Mouse (Mus musculus) urinary bladder, postnatal 36 days (tissue): Measurements from ENCODE around the gene Plac1.

Source experiments
- DNase-seq, 2 experiments: peaks; one replicate each; pipeline ENCODE4 v3.0.0; 2022; ENCODE audit warnings: low spot score in 2 of 2, mixed read lengths in 1 of 2

The Plac1 gene

DNA sequence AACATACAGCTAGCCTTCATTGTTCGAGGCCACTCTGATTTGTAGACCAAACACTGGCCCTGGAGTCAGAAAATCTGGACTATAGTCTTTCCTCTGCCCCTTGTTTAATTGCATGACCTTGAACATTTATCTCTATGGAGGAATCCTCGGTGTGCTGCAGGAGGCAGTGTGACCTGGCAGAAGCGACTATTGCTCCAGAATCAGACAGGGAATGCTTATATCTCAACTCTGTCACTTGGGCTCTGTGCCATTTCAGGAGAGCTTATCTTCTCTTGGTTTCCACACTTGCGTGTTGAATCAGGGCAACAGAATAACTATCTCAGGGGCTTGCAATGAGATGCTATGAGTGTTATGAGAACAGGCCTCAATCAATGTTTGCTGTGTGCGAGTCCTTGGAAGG is 38.3 kb downstream of the Plac1 start:
- no peak for DNase-seq

DNA sequence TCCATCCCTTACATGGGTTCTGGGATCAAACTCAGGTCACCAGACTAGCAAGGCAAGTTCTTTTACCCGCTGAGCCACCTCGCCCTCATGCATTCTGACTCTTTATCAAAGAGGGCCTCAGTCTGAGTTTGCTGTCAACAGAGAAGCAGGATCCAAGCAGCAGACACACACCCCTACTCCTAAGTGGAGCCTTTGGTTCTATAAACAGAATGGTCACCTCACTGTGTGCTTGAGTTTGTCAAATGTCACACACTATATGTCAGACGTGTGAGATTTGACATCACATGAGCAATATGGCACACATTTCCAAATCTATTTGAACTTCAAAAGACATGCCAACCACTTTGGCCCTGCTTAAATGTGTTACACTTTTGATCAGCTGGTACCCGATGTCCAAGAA is 42.2 kb downstream of the Plac1 start:
- DNase-seq = no peak

DNA sequence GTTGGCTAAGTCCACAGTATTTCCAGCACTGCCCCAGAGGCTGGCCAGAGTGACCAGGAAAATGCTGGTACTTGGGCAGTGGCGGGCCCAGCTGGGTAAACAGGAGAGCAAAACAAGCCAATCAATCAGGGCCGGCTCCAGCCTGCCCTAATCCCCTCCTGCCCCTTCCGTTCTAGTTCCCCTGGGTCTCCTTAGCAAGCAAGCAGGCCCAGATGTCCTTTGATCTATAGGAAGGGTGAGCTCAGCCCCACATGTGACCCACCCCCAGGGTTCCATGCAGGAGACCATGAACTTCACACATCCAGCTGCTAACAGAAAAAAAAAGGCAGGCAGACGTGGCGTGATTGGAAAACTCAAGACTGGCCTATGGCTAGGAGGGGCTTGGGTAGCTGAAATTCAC is 43.5 kb downstream of the Plac1 start:
- no peak for DNase-seq

DNA sequence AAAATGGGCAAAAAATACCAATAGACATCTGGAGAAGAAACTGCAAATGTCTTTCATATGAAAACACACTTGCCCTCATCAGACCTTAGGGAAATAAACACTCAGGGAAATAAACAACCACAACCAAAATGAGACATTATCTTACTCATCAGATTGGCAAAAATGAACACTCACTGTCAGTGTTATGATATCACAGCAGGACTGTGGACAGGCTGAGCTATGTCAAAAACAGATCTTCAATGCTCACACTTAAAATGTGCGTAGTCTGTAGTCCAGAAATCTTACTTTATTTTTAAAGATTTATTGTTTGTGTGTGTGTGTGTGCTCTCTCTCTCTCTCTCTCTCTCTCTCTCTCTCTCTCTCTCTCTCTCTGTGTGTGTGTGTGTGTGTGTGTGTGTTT is 51.2 kb downstream of the Plac1 start:
- no peak for DNase-seq

DNA sequence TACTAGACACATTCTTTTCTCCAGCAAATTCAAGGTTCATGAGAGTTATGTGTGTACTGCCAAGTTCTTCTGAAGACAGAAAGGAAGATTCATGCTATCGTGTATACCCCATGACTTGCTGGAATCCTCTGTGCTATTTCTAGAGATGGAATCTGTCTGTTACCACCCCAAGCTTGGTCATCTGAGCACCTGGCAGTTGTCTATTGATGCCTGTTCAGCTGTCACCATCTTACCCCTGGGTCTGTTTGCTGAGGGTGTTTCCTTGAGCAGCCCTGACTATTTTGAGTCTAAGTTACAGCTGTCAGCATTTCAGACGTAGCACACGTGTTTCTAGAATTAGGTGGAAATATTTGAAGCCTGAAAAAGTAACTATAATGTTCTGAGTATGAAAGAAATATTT is 60.1 kb downstream of the Plac1 start:
- no peak for DNase-seq

DNA sequence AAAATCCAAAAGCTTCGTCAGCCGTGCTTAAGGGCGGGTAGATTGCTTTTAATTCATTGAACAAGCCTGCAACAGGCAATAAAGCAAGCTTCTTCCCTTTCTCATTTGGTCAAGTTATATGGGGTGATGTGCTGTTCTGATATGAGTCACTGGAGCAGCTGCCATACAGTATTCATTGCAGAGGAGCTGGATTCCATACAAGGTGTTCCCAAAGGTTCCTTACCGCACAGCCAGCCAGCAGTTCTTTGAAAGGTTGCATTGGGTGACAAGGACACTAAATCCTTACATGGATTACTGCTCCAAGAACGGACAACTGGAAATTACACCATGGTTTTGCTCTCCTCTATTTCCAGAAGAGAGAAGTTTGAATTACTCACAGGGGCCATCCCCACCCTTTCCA is 63.6 kb downstream of the Plac1 start:
- DNase-seq = no peak

DNA sequence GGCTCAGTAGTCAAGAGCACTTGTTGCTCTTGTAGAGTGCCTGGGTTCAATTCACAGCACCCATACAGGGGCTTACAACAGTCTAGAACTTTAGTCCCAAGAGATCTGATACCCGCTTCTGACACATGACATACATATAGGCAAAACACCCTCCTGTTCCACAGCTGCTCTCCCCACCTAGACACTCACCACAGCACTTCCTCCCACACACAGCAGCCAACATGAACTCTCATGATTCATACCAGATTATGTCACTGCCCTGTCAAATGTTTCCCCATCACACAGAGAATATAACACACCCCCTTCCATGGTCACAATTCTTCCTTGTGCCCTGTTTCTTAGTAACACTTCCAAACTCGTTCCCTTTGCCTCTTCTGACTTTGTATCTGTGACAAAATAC is 71.3 kb downstream of the Plac1 start:
- no peak for DNase-seq

DNA sequence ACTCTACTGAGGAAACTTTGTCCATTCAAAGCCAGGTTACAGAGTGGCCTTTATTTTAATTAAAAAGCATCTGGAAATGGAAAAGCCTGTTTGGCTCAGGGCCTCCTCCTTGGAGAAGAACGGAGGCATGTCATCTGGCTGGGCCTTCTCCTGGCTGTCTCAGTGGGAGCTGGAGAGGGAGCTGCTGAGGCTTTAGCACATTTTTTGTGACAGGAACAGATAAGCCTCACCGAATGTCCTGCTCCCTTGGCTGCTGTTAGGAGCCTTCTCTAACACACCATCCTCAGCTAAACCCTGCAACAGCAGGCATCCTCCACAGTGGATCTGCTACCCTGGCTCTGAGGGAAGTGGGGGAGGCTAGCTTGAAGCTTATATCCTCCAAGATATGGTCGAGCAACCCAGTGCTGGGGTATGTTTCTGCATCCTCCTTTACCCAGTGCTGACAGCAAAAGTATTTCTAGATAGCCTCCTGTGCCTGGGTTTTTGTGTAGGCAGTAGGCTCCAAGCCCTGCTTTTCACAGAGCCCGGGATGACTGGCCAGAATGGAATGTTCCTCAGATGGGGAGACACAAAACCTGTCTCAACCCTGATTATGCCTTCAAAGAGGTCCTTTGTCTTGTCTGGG is 72.9 kb downstream of the Plac1 start:
- DNase-seq = peak in 1 of 2 experiments; percentile 2

DNA sequence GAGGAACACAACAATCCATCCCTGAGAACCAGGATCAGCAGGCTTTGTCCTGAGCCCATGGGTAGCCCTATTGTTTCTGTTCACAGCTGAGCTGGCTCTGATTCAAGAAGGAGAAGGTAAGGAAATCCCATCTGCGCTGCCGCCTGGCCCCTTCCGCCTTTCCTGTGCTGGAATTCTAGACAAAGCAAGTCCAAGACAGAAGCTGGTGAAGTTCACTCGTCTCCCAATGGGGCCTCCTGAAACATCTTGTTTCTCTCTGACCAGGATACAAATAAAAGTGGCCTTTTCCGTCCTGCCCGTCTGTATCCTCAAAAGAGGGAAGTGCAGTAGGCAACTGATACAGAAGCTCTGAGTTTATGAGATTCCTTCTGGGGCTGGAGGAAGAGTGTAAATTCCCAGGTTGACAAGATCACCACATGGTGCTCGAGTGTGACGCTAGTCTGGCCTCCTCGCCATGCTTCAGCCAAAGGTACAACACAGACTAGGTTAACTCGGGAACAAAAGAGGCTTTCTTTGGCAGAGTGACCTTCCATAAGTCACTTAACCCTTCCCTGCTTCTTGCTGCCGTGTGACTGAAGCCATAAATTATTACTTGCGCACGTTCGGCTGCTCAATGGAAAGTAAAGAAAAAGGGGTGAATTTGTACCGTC is 73.5 kb downstream of the Plac1 start:
- no peak for DNase-seq

DNA sequence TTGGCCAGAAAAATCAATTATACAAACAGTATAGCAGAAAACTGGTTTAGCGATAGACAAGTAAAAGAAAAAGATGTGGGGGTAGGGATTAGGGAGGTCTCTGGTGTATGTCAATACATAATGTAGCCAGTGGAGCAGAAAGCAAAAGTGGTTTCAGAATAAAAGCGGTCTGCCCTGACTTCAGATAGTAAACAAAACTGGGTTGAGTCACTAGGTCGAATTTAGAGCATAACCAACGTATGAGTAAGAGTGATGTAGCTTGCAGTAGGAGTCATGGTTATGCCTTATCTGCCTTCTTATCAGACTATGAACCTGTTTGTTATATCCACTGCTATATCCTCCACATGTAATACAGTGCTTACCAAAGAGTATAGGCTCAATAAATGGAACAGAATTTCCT is 77.3 kb downstream of the Plac1 start:
- no peak for DNase-seq

DNA sequence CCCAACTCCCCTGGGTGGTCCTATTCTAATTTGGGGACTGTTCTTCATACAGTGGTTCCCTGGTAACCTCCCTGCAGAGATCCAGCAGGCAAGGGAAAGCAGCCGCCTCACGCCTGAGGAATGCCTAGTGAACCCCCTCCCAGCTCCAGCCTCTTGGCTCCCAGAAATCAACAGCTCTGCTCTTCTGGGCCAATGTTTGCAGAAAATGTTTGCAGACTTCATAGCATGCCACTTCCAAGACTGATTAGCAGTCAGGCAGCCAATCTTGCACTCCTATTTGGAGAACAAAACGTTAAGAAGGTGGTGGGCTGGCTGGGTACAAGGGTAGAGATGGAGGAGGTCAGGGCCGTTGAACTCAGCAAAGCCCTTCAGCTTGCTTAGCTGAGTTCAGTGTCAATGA is 78.3 kb downstream of the Plac1 start:
- DNase-seq = peak in 1 of 2 experiments; percentile 2

DNA sequence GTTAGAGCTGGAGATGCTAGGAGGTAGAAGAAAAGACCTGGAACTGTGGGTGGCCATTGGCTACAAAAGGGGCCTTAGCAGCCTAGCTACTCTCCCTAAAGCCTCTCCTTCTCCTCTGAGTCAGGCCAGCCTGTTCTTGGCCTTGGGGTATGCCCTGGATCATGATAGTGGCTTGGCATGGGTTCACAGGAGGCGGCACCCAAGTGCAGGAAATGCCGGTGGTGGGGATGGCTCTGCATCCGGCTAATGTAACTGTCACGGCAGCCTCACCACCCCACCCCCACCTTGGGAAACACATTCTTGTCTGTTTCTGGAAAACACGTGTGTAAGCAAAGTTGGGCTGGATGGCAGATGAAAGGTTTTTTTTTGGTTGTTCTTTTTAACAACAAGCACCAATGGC is 78.8 kb downstream of the Plac1 start:
- DNase-seq = peak in 1 of 2 experiments; percentile 15

DNA sequence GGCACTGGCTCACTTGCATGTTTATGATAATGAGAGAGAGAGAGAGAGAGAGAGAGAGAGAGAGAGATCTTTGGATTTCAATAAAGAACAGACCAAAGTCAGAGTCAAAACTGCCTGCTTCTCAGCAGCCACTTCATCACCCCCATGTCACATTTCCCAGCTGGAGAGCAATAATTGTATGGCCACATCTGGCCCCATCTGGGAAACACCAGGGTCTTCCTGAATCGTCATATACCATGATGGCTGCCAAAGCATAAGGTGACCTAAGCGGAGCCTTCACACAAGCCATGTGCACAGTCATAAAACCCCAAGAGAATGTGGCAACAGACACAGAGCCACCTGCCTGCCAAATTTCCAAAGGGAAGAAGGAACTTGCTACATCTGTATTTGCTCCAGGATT is 91.9 kb downstream of the Plac1 start:
- no peak for DNase-seq

DNA sequence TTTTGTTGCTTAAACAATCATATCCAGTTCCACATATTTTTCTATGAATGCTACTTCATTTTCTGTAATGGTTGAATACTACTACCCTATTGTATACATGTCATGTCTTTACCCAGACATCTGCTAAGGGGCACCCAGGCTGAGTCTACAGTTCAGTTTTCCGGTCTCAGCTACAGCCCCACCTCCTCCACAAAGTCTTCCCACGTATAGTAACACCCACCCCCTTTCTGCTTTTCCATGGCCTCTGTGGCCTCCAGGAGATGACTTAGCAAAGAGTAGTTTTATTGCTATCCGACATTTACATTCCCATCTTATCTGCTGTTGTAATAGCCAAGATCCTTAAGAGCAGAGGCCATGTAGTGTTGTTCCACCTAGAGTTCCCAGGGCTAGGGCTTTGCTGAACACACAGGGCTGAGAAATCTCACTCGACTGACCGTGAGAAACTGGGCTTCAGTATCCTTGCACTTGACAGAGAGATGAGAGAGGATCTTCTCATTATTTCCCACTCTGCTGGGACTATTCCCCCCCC is 93.5 kb downstream of the Plac1 start:
- DNase-seq = no peak

DNA sequence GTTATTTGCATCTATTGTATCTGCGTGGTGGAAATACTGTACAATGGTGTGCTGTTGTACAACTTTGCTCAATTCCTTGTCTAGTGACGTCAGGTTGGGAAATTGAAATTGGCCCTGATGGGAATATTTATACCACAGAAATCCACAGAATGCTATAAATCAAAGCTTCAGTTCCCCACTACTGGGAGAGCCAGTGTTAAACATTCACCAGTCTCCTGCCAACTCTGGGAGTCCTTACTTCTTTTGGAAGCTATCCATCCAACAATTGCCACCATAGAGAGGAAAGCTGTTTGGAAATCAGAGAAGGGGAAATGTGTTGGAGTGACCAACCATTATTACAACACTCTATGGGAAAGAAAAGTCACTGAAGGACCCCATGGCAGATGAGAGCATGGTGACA is 100.3 kb downstream of the Plac1 start:
- no peak for DNase-seq

DNA sequence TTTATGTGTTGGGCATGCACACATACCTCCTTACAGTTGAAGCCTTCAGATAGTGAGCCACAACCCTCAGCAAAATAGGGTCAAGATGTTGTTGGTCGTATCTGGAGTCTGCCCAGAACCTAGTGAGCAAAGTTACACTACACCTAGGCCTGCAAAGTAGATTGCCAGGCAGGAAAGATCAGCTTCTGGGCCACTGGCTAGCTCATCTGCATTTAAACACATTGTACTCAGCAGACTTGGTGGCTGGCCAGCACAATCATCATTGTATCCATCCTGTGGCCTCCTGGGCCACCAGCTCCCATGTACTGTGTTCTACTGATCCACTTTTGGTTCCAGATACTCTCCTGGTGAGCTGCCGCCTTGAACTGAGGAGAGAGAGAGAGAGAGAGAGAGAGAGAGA is 102.8 kb downstream of the Plac1 start:
- DNase-seq = no peak

DNA sequence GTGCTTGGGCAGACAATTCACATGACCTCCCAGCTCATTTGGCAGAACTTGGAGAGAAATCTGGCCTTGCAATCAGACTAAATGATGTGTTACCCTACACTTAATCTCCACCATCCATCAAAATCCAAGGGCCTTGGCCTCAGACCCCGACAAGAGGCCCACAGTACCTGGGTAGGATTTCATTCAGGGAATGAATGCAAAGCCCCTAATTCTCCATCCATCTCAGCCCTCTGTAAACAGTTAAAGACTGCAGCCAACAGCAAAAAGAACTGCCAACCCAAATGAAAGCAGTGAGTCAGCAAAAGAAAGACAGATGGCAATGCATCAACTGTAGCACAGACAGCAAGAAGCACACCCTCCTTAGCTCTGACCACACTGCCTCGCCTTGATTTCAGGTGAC is 110.4 kb downstream of the Plac1 start:
- no peak for DNase-seq

DNA sequence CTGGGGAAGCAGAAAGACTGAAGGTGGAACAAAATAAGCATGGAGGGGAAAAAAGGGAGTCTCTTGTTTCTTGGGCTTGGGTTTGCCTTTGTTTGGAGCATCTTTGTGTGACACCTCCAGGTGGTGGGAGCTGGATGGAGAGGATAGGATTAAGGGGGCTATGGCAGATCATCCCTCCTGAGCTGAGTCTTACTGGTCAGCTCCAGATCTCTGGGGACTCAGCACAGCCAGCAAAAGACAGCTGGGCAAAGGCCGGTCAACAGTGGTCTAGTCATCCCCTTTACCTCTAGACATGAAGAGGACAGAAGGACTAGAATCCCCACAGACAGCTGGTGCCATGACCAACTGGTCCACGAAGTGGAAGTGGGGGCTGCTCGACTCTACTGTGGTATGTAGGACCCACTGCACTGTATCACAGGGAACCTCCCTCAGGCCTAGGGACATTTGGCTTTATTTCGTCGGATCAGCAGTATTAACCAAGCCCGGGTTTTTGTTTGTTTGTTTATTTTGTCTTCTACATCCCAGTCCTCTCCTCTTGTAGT is 113.3 kb downstream of the Plac1 start:
- DNase-seq = no peak

DNA sequence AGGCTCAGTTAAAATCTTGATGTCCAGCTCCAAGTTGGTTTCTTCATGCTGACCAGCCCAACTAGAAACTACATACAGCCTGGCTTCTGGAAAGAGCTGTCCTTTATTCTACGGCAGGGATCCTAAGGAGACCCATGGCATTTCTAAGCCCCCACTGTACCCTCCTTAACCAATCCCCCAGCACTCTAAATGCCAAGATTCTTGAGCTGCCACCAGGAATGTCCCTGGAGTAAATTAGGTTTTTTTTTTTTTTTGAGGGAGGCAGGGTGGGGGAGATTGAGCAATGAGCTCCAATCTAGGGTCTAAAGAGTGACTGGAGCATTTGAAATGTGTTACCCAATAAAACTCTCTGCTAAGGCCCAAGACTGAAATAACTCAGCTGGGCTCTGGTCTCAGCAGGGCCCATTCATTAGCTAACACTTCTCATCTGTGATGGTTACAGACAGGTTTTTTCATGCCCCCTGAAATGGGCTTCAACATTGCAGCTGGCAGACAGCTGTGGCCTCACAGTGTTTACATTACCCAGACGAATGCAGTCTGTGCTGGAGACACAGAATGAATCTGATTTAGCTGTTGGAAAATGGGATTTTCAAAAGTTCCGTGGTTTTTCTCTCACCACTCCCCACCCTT is 114.0 kb downstream of the Plac1 start:
- no peak for DNase-seq

DNA sequence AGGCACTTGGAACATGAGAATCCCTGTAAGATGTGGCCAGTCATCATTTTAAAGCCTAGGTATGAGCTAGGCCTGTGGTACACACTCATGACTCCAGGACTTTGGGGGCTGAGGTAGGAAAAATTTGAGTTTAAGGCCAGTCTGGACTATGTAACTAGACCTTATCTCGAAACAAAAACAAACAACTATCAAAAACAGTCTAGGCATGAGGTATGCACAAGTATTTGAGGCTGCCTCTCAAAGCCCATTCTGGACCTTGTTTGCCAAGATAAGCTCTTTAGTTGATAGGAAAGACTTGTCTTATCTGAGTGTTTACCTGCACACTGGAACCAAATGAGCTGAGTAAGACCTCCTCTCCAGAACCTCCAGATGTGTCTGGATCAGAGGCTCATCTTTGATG is 116.3 kb downstream of the Plac1 start:
- DNase-seq = no peak

DNA sequence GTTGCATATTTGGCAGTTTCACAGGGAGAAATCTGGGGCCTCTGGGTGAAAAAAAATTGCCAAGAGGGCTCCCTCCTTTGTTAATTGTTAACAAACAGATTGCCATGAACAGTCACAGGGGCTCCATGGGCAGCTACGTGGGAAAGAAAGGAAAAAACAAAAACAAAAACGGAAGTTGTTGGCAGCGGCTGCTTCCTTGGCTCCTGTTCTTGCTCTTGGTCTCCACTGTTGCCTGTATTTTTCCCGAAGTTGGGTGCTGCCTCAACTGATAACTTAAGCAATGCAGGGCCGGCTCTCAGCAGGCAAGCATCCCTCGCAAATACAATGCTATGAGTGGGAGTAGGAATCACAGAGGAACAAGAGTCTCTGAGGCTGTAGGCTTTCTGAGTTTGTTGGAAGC is 121.3 kb downstream of the Plac1 start:
- peak in 1 of 2 experiments; percentile 5 for DNase-seq

DNA sequence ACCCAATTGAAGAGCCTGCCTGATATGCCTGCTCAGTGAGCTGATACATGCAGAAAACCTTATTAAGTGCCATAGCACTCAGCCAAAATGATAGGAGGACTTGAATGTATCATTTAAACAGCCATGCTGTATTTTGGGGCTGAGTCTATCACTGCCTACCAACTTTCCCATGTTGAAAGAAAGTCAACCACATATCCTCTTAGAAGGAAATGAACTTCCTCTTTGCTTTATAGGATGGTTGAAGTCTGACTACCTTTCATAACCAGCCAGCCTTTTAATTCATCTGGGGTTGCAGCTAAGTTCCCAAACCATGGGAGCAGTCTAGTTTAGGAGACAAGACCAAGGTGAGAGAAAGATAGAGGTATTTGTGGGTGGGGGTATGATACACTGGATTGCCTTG is 121.9 kb downstream of the Plac1 start:
- DNase-seq = no peak

DNA sequence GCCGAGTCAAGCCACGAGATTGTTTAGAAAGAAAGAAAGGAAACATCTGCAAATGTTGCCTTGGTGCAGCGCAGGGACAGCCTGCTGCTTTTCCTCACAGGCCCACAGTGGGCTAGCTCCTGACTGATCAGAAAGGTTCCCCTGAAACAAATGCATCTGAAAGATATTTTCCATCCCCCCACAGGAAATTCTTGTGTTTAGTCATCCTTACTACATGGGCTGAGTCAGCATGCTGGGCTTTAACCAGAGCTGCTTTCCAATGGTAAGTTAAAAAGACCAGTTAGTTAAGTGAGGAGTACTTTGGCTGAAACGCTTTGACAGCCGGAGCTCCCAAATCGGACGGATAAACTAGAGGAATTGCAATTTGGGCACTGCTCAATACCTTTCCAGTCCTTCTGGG is 124.9 kb downstream of the Plac1 start:
- DNase-seq = no peak
